Mouse (Mus musculus): ENCODE data around the gene Car12. TPM values are rescaled to one million over a fixed set of nuclear protein-coding genes. Genes with fewer than 3 reads are reported as not detected.

Car12 gene
- total and polyA plus RNA-seq, 2 experiments from 2014 or later: 0.32 to 6.6 TPM

DNA sequence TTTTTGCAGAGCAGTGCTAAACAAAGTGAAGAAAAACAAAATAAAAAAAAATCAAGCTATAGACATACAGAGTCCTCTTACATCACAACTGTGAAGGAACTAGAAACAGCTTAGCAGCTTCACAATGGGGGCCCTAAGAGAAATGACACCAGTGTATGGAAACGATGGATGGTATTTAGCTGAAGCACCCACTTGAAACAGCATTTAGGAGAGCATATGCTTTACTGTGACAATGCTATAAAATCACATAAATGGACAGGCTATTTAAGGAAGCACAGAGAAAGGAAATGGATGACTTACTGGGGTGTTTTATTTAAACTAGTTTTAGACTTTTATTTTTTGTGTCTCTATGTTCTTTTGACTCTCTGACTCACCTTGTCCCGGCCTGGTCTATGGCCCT, 25.8 kb upstream of the Car12 start:
- no peaks in the 10 kb centered on the region for H3K4me1 ChIP-seq (ENCODE audit: insufficient read depth, low read length)
- no peak for DNase-seq (ENCODE audit: low spot score)
- H3K36me3 ChIP-seq (ENCODE audit: insufficient read depth, low read length): no peaks in the 10 kb centered on the region
- WGBS: 84% methylated on average over 2 of the region's 2 CpGs
- H3K4me2 ChIP-seq (ENCODE audit: low read depth, low read length, poor library complexity, severe bottlenecking): no peak overlapping the region
- ATAC-seq (ENCODE audit: low FRiP score): no peak
- H3K27ac ChIP-seq (ENCODE audit: low read depth, low read length): no peak overlapping the region
- TF ChIP-seq CTCF (IDR thresholded peaks at IDR 0.05): no peak
- no peak overlapping the region for H3K9ac ChIP-seq (replicated peaks; ENCODE audit: low read length, poor library complexity, severe bottlenecking)
- H3K27me3 ChIP-seq (ENCODE audit: insufficient read depth, low read length): no peaks in the 10 kb centered on the region
- no peak overlapping the region for H3K4me3 ChIP-seq (ENCODE audit: low read depth, low read length)
- no peaks in the 10 kb centered on the region for H3K9me3 ChIP-seq (ENCODE audit: low read length)

DNA sequence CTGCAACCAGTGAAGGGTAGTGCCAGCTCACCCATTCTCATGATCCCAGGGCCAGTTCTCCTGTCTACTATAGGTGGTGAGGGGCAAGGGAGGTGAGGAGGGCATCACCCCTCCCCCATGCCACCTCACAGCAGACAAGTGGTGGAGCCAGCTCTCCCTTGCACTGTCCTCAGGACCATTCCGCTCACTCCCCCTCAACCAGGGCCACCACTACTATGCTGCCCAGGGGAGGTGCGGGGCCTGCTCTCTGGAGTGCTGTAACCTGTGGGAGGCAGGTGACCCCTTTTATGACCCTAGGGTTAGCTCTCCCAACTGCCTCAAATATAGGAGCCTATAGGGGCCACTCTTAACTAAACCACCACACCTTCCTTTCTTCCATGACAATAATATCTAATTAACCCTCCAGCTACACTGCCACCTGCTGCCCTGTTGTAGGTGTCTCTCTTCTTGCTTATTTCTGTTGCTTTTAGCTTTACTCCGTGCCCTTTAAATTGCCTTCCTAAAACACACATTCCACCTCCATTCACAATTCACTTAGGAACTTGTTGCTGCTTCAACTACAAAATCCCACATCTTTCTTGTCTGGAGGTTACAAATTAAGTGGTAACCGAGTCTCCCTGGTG, 21.7 kb upstream of the Car12 start:
- 82% methylated on average over 4 of the region's 4 CpGs for WGBS
- H3K4me2 ChIP-seq (ENCODE audit: low read depth, low read length, poor library complexity, severe bottlenecking): no peak overlapping the region
- no peaks in the 10 kb centered on the region for H3K4me1 ChIP-seq (ENCODE audit: insufficient read depth, low read length)
- H3K4me3 ChIP-seq (ENCODE audit: low read depth, low read length): no peak overlapping the region
- H3K36me3 ChIP-seq (ENCODE audit: insufficient read depth, low read length): no peaks in the 10 kb centered on the region
- ATAC-seq (ENCODE audit: low FRiP score) (no peak), DNase-seq (ENCODE audit: low spot score) (no peak)
- TF ChIP-seq CTCF (IDR thresholded peaks at IDR 0.05): peak; percentile 38
- H3K27ac ChIP-seq (ENCODE audit: low read depth, low read length): no peak overlapping the region
- no peak overlapping the region for H3K9ac ChIP-seq (replicated peaks; ENCODE audit: low read length, poor library complexity, severe bottlenecking)
- no peaks in the 10 kb centered on the region for H3K9me3 ChIP-seq (ENCODE audit: low read length)
- no peaks in the 10 kb centered on the region for H3K27me3 ChIP-seq (ENCODE audit: insufficient read depth, low read length)

DNA sequence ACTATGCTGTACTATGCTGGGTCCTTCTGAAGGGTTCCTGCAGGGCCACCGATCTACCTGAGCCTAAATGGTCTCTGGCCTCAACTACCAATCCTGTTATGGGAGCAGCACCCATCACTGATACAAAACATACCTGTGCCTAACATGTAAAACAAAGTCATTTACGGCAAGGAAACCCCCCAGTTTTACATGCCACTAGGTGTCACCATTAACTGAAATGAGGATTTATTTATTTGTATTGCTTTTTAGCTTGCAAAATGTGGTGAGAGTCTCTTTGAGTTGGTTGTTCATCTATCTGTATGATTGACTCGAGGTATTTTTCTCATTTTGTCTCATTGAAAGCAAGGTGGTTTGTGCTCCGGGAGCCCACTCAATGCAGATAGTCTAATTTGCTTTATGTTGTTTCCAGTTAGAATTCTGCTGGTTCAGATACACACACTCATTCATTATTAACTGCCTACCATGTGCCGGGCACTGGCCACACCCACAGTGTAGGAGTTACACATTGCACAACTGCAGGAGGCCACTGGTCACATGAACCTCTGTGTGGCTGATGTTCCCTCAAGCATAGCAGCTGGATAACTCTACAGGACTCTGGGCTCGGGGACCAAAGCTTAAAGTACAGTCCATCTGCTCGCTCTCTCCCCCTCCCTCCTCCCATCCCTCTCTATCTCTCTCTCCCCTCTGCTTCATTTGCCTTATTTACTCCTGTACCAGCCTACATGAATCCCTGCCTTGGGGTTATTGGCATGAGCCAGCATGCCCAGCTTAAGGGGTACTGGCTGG, 15.9 kb upstream of the Car12 start:
- H3K9ac ChIP-seq (replicated peaks; ENCODE audit: low read length, poor library complexity, severe bottlenecking): no peak overlapping the region
- 78% methylated on average over 7 of the region's 7 CpGs for WGBS
- H3K4me2 ChIP-seq (ENCODE audit: low read depth, low read length, poor library complexity, severe bottlenecking): no peak overlapping the region
- H3K27ac ChIP-seq (ENCODE audit: low read depth, low read length): no peak overlapping the region
- DNase-seq (ENCODE audit: low spot score): no peak
- no peaks in the 10 kb centered on the region for H3K36me3 ChIP-seq (ENCODE audit: insufficient read depth, low read length)
- H3K4me3 ChIP-seq (ENCODE audit: low read depth, low read length): no peak overlapping the region
- no peak for ATAC-seq (ENCODE audit: low FRiP score)
- no peaks in the 10 kb centered on the region for H3K4me1 ChIP-seq (ENCODE audit: insufficient read depth, low read length)
- peak; percentile 59 for TF ChIP-seq CTCF (IDR thresholded peaks at IDR 0.05)
- H3K9me3 ChIP-seq (ENCODE audit: low read length): no peaks in the 10 kb centered on the region
- H3K27me3 ChIP-seq (ENCODE audit: insufficient read depth, low read length): no peaks in the 10 kb centered on the region

GRCm38 (mm10) chr9:66699748-66700147, 13.7 kb upstream of the Car12 start:
- H3K4me3 ChIP-seq (ENCODE audit: low read depth, low read length): no peak overlapping the region
- DNase-seq (ENCODE audit: low spot score) (no peak), ATAC-seq (ENCODE audit: low FRiP score) (no peak)
- H3K27ac ChIP-seq (ENCODE audit: low read depth, low read length): no peak overlapping the region
- H3K9ac ChIP-seq (replicated peaks; ENCODE audit: low read length, poor library complexity, severe bottlenecking): no peak overlapping the region
- no peak overlapping the region for H3K4me2 ChIP-seq (ENCODE audit: low read depth, low read length, poor library complexity, severe bottlenecking)
- no peaks in the 10 kb centered on the region for H3K36me3 ChIP-seq (ENCODE audit: insufficient read depth, low read length)
- H3K9me3 ChIP-seq (ENCODE audit: low read length): no peaks in the 10 kb centered on the region
- TF ChIP-seq CTCF (IDR thresholded peaks at IDR 0.05): no peak
- WGBS: 91% methylated on average over 4 of the region's 4 CpGs
- H3K4me1 ChIP-seq (ENCODE audit: insufficient read depth, low read length): no peaks in the 10 kb centered on the region
- H3K27me3 ChIP-seq (ENCODE audit: insufficient read depth, low read length): no peaks in the 10 kb centered on the region

- DNase-seq (ENCODE audit: low spot score) (no peak), ATAC-seq (ENCODE audit: low FRiP score) (no peak)
- no peaks in the 10 kb centered on the region for H3K9me3 ChIP-seq (ENCODE audit: low read length)
- H3K27ac ChIP-seq (ENCODE audit: low read depth, low read length): no peak overlapping the region
- no peak overlapping the region for H3K4me2 ChIP-seq (ENCODE audit: low read depth, low read length, poor library complexity, severe bottlenecking)
- no peak overlapping the region for H3K4me3 ChIP-seq (ENCODE audit: low read depth, low read length)
- WGBS: 84% methylated on average over 4 of the region's 4 CpGs
- no peaks in the 10 kb centered on the region for H3K36me3 ChIP-seq (ENCODE audit: insufficient read depth, low read length)
- no peak for TF ChIP-seq CTCF (IDR thresholded peaks at IDR 0.05)
- peaks cover 2% of the 10 kb centered on the region; the same call in 1 of the 2 replicates for H3K4me1 ChIP-seq (ENCODE audit: insufficient read depth, low read length)
- no peak overlapping the region for H3K9ac ChIP-seq (replicated peaks; ENCODE audit: low read length, poor library complexity, severe bottlenecking)
- H3K27me3 ChIP-seq (ENCODE audit: insufficient read depth, low read length): no peaks in the 10 kb centered on the region
These were observed 10.5 kb upstream of the Car12 start for GRCm38 (mm10) chr9:66703002-66703401.

- ATAC-seq (ENCODE audit: low FRiP score) (no peak), DNase-seq (ENCODE audit: low spot score) (no peak)
- H3K36me3 ChIP-seq (ENCODE audit: insufficient read depth, low read length): no peaks in the 10 kb centered on the region
These were observed 8.1 kb upstream of the Car12 start for GRCm38 (mm10) chr9:66705354-66705753.

More at GRCm38 (mm10) chr9:66705354-66705753, 8.1 kb upstream of the Car12 start:
- Histone ChIP-seq H3K4me3 (ENCODE audit: low read depth, low read length) (no peak overlapping the region), H3K9ac (replicated peaks; ENCODE audit: low read length, poor library complexity, severe bottlenecking) (no peak overlapping the region), H3K9me3 (ENCODE audit: low read length) (no peaks in the 10 kb centered on the region), H3K27me3 (ENCODE audit: insufficient read depth, low read length) (no peaks in the 10 kb centered on the region), H3K4me1 (ENCODE audit: insufficient read depth, low read length) (peaks cover 10% of the 10 kb centered on the region), H3K27ac (ENCODE audit: low read depth, low read length) (no peak overlapping the region), H3K4me2 (ENCODE audit: low read depth, low read length, poor library complexity, severe bottlenecking) (no peak overlapping the region)
- TF ChIP-seq CTCF (IDR thresholded peaks at IDR 0.05): no peak

All from midbrain, postnatal 0 days (tissue).